Mouse (Mus musculus) liver, adult 2 months (tissue): ENCODE measurements around the gene Trappc6b.

Experiments
- CTCF ChIP-seq: fragments of 200-500 bp; IDR thresholded peaks from 2 replicates; pipeline ENCODE4 v1.5.1; 2011; ENCODE audit warnings: low read depth, low read length, control low read depth
- POLR2A ChIP-seq: fragments of 200-500 bp; IDR thresholded peaks from 2 replicates; pipeline ENCODE4 v1.6.1; 2011; ENCODE audit warnings: low read length, control low read depth; ENCODE audit not compliant: insufficient read depth; ENCODE audit errors: extremely low read depth

- TF ChIP-seq CTCF, result no peak
- TF ChIP-seq POLR2A, result no peak
Measured at GRCm38 (mm10) chr12:59012710-59013091, 48.6 kb downstream of the Trappc6b start.
